Mouse (Mus musculus): ENCODE measurements around the gene Rsrc1.
A peak's percentile ranks its signal among the peaks of the same experiment; 100 is the strongest.

Rsrc1 gene

DNA sequence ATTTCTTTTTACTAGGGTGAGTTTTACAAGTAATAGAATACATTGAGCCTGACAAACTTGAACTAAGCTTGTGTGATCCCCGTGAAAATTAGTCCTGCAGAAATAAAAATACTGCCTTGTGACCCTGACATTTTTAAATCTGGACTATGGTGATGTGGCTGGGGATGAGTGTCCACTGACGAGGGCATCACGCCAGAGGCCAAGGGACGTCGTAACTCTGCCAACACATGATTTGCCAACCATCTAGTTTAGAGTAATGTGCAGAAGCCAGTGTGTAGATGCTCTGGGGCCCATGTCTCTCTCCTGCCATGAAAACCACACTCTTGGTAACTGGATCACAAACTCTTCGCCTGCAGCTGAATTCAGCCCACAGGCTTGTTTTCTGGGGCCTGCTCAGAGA, 386.3 kb downstream of the Rsrc1 start:
- DNase-seq (ENCODE audit: low read depth in 2 of 2, low spot score in 2 of 2): no peak

DNA sequence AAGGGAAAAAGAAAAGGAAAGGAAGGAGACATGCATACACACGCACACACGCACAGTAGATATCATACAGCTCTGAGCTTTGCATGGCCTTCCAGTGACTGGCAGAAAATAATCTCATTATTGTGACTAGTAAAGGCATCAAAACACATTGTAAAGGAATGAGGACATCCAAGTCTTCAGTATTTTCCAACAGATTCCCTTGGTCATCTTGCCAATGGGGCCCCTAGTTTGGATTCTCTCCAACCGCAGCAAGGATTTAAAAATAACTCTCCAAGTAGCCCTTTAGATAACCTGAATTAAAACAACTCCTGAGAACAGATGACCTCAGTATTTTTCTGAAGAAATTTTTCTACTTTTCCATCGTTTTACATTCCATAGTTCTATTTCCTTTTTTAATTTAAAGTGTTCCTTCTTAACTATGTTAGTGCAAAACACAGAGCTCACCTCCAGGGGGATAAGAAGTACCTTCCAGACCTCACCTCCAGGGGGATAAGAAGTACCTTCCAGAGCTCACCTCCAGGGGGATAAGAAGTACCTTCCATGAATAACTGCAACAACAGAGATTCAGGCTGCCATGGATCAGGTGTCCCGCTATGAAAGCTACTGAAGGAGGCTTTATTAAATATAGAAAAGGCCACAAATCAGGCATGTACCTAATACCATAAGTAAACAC, 388.4 kb downstream of the Rsrc1 start:
- no peak for DNase-seq (ENCODE audit: low read depth in 2 of 2, low spot score in 2 of 2)

DNA sequence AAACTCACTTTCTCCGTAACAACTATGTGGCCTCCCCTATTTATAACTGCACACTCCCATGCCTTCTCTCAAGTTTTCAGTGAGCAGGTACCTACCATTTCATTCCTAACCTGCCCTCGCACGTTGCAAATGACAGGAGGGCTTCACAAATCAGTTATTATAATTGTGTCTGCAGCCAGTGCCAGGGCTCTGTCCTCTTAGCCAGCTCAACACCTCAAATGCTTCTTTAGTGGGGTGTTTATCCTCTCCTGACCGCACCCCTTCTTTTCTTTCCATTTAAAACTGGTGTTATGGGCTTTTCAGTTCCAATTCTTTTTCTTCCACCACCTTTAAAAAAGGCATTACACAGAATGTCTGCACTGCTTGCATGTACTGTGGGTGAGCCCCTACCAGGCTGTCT, 391.0 kb downstream of the Rsrc1 start:
- no peak for DNase-seq (ENCODE audit: low read depth in 2 of 2, low spot score in 2 of 2)

DNA sequence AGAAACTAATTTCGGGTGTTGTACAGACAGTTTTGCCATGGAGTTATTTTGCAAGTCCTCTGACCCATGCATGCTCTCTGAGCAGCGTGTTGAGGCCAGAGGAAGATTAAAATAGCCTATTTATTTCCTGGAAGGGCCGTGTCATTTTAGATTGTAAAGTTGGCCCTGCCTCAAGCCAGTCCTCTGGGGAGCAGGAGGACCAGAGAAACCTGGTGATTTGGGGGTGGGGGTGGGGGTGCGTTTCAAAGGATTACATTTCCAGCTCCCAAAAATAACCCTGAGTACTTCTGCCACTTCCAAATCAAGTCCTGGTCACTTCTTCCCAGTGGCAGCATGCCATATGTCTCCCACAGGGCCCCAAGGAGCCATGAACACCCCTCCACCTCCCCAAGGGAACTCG, 391.6 kb downstream of the Rsrc1 start:
- DNase-seq (ENCODE audit: low read depth in 2 of 2, low spot score in 2 of 2): no peak

DNA sequence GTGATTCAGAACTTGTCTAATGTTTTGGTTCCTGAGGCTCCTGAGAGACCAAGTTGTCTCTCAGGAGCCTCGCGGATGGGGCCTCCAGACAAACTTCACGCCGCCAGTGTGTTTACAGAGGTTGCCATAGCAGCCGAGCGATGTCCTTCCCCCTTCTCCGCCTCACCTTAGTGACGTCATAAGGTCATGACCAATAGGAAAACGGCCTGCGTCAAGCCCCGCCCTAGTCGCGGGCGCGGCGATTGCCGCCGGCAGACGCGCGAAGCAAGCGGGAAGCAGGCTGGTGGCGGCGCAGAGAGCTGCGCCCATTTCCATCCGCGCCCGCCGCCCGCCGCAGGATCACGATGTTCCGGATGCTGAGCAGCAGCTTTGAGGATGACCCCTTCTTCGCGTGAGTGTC, 392.7 kb downstream of the Rsrc1 start, which contains the start of gene Mlf1:
TSS of gene Mlf1 (plus strand) at position 226 of the 400 bp plus-strand sequence.
- peak; percentile 26 to 29 for DNase-seq (ENCODE audit: low read depth in 2 of 2, low spot score in 2 of 2)

DNA sequence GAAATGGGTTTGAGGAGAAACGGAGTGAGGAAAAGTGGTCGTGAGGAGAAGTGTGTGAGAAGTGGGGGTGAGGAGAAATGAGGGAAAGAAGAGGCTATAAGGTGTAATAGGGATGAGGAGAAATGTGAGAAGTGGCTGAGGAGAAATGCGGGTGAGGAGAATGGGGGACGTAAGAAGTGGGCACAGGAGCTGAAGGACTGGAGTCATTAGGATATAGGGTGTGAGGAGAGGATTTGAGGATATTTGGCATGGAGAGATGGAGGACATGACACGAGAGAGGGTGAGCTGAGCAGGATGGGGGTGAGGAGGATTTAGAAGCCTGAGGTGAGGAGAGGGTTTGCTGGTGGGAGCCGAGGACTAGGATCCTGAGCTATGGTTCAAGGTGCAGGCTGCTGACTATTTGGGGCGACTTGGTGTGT, 393.2 kb downstream of the Rsrc1 start:
- no peak for DNase-seq (ENCODE audit: low read depth in 2 of 2, low spot score in 2 of 2)

DNA sequence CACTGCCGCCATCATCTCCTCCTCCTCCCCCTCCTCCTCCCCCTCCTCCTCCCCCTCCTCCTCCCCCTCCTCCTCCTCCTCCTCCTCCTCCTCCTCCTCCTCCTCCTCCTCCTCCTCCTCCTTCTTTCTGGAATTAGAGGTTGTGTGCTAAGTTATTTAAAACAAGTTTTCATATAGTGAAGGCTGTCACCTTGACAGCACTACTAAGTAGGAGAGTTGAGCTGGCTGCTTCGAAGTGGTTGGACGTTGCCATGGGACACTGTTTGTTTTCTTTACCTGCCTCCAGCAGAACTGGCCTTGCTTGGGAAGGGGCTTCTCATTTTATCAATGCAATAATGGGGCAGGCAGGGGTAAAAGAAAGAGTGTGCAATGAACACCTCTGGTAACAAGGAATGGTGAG, 393.9 kb downstream of the Rsrc1 start, which contains the start of gene Gm17402:
TSS of gene Gm17402 (minus strand) at position 101 of the 400 bp plus-strand sequence.
- no peak for DNase-seq (ENCODE audit: low read depth in 2 of 2, low spot score in 2 of 2)

DNA sequence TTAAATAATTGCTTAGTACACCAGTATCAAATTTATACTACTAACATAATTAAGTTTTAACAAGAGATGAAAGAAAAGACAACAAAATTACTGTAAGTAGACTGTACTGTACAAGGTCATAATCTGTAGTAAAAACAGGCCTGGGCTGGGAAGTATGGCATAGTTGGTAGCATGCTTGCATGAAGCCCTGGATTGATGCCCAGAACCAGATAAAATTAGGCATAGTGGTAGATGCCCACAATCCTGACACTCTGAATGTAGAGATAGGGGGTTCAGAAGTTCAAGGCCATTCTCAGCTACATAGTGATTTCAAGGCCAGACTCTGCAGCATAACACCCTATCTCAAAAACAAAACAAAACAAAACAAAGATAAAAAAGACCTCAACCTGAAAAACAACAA, 397.0 kb downstream of the Rsrc1 start:
- DNase-seq (ENCODE audit: low read depth in 2 of 2, low spot score in 2 of 2): no peak

All from CD8-positive naive resting alpha-beta T cell, adult 2 months (primary cell).